Mouse (Mus musculus): ENCODE measurements around the gene Plaa. TPM values are rescaled to one million over a fixed set of nuclear protein-coding genes. Genes with fewer than 3 reads are reported as not detected.

Gene Plaa
- 24.9 and 49.6 TPM in 2 replicates for polyA plus RNA-seq (2012; rRNA removed)

DNA sequence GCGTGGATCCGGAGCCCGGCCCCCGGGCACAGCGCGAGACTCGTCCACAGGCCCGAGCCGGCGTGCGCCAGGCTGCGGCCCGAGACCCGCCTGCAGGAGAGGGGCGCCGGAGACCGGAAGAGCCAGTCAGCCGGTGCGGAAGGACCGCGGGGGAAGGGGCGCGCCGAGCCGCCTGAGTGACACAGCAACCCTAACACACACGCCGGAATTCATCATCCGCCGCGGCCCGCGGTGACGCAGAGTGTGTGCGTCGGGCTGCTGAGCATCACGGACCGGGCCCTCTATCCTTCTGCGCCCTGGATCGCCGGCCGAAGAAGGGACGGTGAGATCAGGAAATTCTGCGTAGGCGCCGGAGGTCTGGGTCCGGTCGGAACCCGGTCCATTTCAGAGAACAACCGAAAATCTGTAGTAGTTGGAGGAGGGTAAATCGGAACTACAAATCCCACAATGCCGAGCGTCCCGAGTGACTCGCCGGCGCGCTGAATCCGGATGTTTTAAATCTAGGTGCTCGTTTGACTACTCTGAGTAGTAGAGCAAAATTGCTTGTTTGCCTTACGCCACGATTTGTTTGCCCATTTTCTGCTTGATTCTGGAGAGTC, at the start of gene Plaa:
Plaa (minus strand) TSS at position 214 of the 599 bp plus-strand sequence.

DNA sequence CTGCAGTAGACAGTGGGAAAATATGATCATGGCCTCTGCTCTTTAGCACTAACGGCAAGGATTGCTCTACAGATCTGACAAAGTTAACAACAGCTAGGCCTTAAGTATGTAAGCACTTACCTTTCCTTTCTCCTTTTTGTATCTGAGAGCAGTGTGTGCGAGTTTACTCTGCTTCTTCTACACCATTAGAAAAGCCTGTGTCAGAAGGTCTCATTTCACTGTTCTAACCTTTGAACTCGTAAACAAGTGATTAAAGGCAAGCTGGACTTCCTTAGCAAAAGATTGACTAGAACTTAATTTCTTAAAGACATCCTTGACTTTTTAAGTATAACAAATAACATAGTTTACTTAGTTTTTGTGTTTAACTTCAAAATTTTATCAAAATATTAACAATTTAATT, 46.9 kb upstream of the Plaa start, which contains the start of gene Lrrc19:
Lrrc19 (minus strand) TSS at position 225 of the 400 bp plus-strand sequence.

DNA sequence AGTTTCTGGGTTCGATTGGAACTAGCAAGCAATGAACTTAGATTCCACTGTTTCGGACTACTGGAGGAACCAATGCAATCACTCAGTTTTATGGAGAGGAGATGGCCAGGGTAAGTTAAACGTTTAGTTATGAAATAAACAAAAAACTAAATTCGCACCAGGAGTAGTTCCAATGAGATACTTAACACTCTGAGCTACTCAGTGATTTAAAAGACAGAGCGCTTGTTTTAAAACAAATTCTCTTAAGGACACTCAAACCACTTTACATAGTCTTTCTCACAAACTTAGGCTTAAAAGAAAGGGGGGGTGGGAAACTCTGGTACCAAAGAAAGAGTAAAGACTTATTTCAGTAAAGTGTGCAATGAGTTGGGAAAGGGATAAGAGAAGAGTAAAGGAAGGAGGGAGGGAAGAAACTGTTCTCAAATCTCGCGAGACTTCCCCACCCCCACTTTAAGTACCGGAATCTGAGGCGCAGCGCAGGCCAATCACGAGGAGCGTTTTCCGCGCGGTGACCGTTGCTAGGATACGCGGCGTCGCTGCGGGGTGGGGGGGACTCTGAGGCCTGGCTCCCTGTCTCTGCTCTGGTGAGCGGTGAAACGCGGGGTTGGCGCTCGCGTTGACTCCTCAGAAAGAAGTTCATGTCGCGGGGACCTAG, 11.1 kb upstream of the Plaa start, which contains the start of gene Ift74:
Ift74 (plus strand) TSS at position 520 of the 655 bp plus-strand sequence.

DNA sequence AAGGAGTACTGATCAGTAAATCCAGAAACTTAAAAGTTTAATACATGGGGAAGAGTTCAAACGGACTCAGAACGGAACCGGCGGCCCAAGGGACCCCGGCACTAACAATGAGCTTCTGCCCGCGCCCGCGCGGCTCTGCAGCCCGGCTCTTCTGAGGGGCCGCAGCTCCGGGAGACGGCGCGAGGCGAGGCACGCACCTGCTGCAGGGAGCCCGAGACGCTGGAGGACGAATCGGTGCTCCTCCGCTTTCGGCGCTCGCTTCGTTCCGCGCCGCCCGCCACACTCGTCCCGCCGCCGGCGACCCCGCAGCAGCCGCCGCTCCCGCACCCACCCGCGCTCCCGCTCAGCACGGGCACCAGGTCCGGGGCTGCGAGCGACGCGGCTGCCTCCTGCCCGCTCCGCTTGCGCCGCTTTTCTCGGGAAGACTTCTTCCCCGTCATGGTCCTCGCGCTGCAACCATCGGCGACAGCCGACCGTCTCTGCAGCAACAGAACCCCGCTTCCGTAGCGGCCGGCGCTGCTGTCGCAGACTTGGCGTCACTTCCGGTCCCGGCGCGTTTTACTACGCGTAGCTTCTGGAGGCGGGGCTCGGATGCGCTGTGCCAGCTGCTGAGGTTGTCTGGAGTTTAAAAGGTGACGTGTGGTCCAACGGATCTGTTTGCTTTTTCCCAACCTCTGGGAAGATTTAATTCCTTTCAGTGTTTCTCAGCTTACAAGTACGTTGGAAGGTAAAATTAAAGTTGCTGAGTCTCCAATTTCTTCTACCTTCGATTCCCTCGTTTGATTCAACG, 46.6 kb downstream of the Plaa start, which contains the start of the genes Gm10306 and Caap1:
Gm10306 (plus strand) TSS at position 282 of the 790 bp plus-strand sequence.
Caap1 (minus strand) TSS at position 532 of the 790 bp plus-strand sequence.

Other genes with a start within 250 kb of the Plaa start
- gene Gm10306, start 46.7 kb downstream of the Plaa start, polyA plus RNA-seq (2012; rRNA removed) = not detected in 2 replicates
- 0.80 and 1.5 TPM in 2 replicates for gene Caap1, start 46.4 kb downstream of the Plaa start, polyA plus RNA-seq (2012; rRNA removed)
- 0.15 and 0.43 TPM in 2 replicates for gene Ift74, start 11.2 kb upstream of the Plaa start, polyA plus RNA-seq (2012; rRNA removed)
- gene Lrrc19, start 46.9 kb upstream of the Plaa start, polyA plus RNA-seq (2012; rRNA removed) = not detected in 2 replicates
- 0.71 and 1.1 TPM in 2 replicates for gene Tek, start 136.0 kb upstream of the Plaa start, polyA plus RNA-seq (2012; rRNA removed)

Data from stomach, adult 2 months (tissue).